Mouse (Mus musculus) CH12.LX (cell line): ENCODE results near the gene Slc22a5. TPM values are rescaled to one million over a fixed set of nuclear protein-coding genes. Genes with fewer than 3 reads are reported as not detected.

Experiments used
- DNase-seq: peaks from one replicate; pipeline ENCODE4 v3.0.0-alpha.2; 2013; ENCODE audit errors: extremely low read depth
- H3K27ac ChIP-seq: 2 replicates; pipeline ENCODE4 v1.5.1; 2012; ENCODE audit warnings: low read depth, mild to moderate bottlenecking, control low read depth, moderate library complexity; ENCODE audit not compliant: insufficient read depth
- H3K27me3 ChIP-seq: replicated peaks from 2 replicates; pipeline ENCODE3; 2012; ENCODE audit warnings: inconsistent platforms
- H3K36me3 ChIP-seq, 2 experiments: replicated peaks in 1 of 2; 2 replicates each; pipeline versions ENCODE3 to v1.6.1; 2012; ENCODE audit warnings: inconsistent platforms in 1 of 2, low read length in 1 of 2, mild to moderate bottlenecking in 1 of 2, mixed read lengths in 1 of 2, moderate library complexity in 1 of 2; ENCODE audit not compliant: control insufficient read depth in 1 of 2, insufficient read depth in 1 of 2
- H3K4me1 ChIP-seq, 2 experiments: 2 replicates each; pipeline ENCODE4 v1.6.1; 2012; ENCODE audit warnings: inconsistent platforms in 1 of 2, moderate library complexity in 1 of 2; ENCODE audit not compliant: insufficient read depth in 2 of 2, control insufficient read depth in 1 of 2
- H3K4me2 ChIP-seq: 2 replicates; pipeline ENCODE4 v1.6.1; 2012; ENCODE audit warnings: low read depth, mild to moderate bottlenecking, control low read depth; ENCODE audit not compliant: poor library complexity, insufficient read depth, severe bottlenecking
- H3K4me3 ChIP-seq, 3 experiments: fragments of 150-350 bp in 1 of 3; sonication (generic) in 1 of 3; replicated peaks in 1 of 3; 2 replicates each; pipeline versions ENCODE3 to v1.5.1; 2011 to 2012; ENCODE audit warnings: low read depth in 2 of 3, low read length in 2 of 3, mild to moderate bottlenecking in 2 of 3, moderate library complexity in 2 of 3, control low read depth in 1 of 3, improper control_type of control experiment in 1 of 3, inconsistent platforms in 1 of 3, mixed read lengths in 1 of 3; ENCODE audit not compliant: poor library complexity in 1 of 3
- H3K79me2 ChIP-seq: replicated peaks from 2 replicates; pipeline ENCODE4 v1.6.1; 2012; ENCODE audit warnings: mild to moderate bottlenecking, moderate library complexity; ENCODE audit not compliant: control insufficient read depth, poor library complexity, insufficient read depth, severe bottlenecking; ENCODE audit errors: extremely low read depth
- H3K9ac ChIP-seq: 2 replicates; pipeline ENCODE4 v1.6.1; 2012; ENCODE audit warnings: low read depth, mild to moderate bottlenecking, control low read depth, moderate library complexity; ENCODE audit not compliant: insufficient read depth
- H3K9me3 ChIP-seq: replicated peaks from 2 replicates; pipeline ENCODE3; 2012; ENCODE audit warnings: low read length, inconsistent platforms, mixed read lengths
- BHLHE40 ChIP-seq: IDR thresholded peaks from 2 replicates; pipeline ENCODE4 v1.6.1; 2011; ENCODE audit warnings: mild to moderate bottlenecking, low read depth, low read length, improper control_type of control experiment
- CHD1 ChIP-seq: IDR thresholded peaks from 2 replicates; pipeline ENCODE4 v1.6.1; 2012; ENCODE audit warnings: low read depth, low read length, improper control_type of control experiment, inconsistent platforms
- CHD2 ChIP-seq: IDR thresholded peaks from 2 replicates; pipeline ENCODE4 v1.6.1; 2011; ENCODE audit warnings: low read length, improper control_type of control experiment
- CTCF ChIP-seq, 2 experiments: IDR thresholded peaks in 1 of 2; conservative IDR thresholded peaks in 1 of 2; 2 replicates each; pipeline ENCODE4 v1.5.1; 2011 to 2012; ENCODE audit warnings: low read depth in 2 of 2, low read length in 2 of 2, improper control_type of control experiment in 1 of 2, inconsistent platforms in 1 of 2, mild to moderate bottlenecking in 1 of 2, moderate library complexity in 1 of 2
- E2F4 ChIP-seq: IDR thresholded peaks from 2 replicates; pipeline ENCODE4 v1.6.1; 2011; ENCODE audit warnings: low read depth, low read length, improper control_type of control experiment; ENCODE audit not compliant: insufficient replicate concordance
- ELF1 ChIP-seq: IDR thresholded peaks from 2 replicates; pipeline ENCODE4 v1.6.1; 2014; ENCODE audit warnings: low read depth, mild to moderate bottlenecking, inconsistent platforms, low read length, improper control_type of control experiment
- EP300 ChIP-seq: IDR thresholded peaks from 2 replicates; pipeline ENCODE4 v1.6.1; 2011; ENCODE audit warnings: low read length, improper control_type of control experiment
- ETS1 ChIP-seq: conservative IDR thresholded peaks from 2 replicates; pipeline ENCODE4 v1.6.1; 2012; ENCODE audit warnings: low read depth, mild to moderate bottlenecking, inconsistent platforms, low read length, improper control_type of control experiment, moderate library complexity
- GABPA ChIP-seq: IDR thresholded peaks from 2 replicates; pipeline ENCODE4 v1.6.1; 2012; ENCODE audit warnings: low read depth, low read length, improper control_type of control experiment, inconsistent platforms; ENCODE audit not compliant: insufficient replicate concordance
- HCFC1 ChIP-seq: IDR thresholded peaks from 2 replicates; pipeline ENCODE4 v1.6.1; 2012; ENCODE audit warnings: low read depth, mild to moderate bottlenecking, inconsistent platforms, low read length, improper control_type of control experiment
- IRF4 ChIP-seq: IDR thresholded peaks from 2 replicates; pipeline ENCODE4 v1.6.1; 2014; ENCODE audit warnings: low read depth, mild to moderate bottlenecking, inconsistent platforms, low read length, improper control_type of control experiment
- JUN ChIP-seq: IDR thresholded peaks from 2 replicates; pipeline ENCODE4 v1.6.1; 2011; ENCODE audit warnings: low read depth, mild to moderate bottlenecking, low read length, improper control_type of control experiment, moderate library complexity; ENCODE audit not compliant: insufficient read depth
- JUND ChIP-seq: conservative IDR thresholded peaks from 2 replicates; pipeline ENCODE4 v1.6.1; 2011; ENCODE audit warnings: low read depth, low read length, improper control_type of control experiment
- KAT2A ChIP-seq: IDR thresholded peaks from 2 replicates; pipeline ENCODE4 v1.6.1; 2012; ENCODE audit warnings: low read length, improper control_type of control experiment, inconsistent platforms; ENCODE audit not compliant: insufficient replicate concordance
- MAFK ChIP-seq: IDR thresholded peaks from 2 replicates; pipeline ENCODE4 v1.6.1; 2011; ENCODE audit warnings: low read length, improper control_type of control experiment; ENCODE audit not compliant: insufficient replicate concordance
- MAX ChIP-seq: IDR thresholded peaks from 2 replicates; pipeline ENCODE4 v1.6.1; 2011; ENCODE audit warnings: low read length, improper control_type of control experiment
- MAZ ChIP-seq: IDR thresholded peaks from 2 replicates; pipeline ENCODE4 v1.6.1; 2012; ENCODE audit warnings: low read depth, mild to moderate bottlenecking, inconsistent platforms, low read length, improper control_type of control experiment, moderate library complexity
- MEF2A ChIP-seq: IDR thresholded peaks from 2 replicates; pipeline ENCODE4 v1.6.1; 2014; ENCODE audit warnings: low read depth, mild to moderate bottlenecking, inconsistent platforms, low read length, improper control_type of control experiment, borderline replicate concordance
- MXI1 ChIP-seq: IDR thresholded peaks from 2 replicates; pipeline ENCODE4 v1.6.1; 2011; ENCODE audit warnings: mild to moderate bottlenecking, low read depth, low read length, improper control_type of control experiment
- MYC ChIP-seq: IDR thresholded peaks from 2 replicates; pipeline ENCODE4 v1.6.1; 2011; ENCODE audit warnings: low read depth, mild to moderate bottlenecking, improper control_type of control experiment, low read length
- NELFE ChIP-seq: IDR thresholded peaks from 2 replicates; pipeline ENCODE4 v1.6.1; 2011; ENCODE audit warnings: low read depth, low read length, improper control_type of control experiment
- NRF1 ChIP-seq: IDR thresholded peaks from 2 replicates; pipeline ENCODE4 v1.6.1; 2014; ENCODE audit warnings: low read depth, mild to moderate bottlenecking, inconsistent platforms, low read length, improper control_type of control experiment, moderate library complexity
- PAX5 ChIP-seq: IDR thresholded peaks from 2 replicates; pipeline ENCODE4 v1.6.1; 2012; ENCODE audit warnings: low read length, inconsistent platforms, mixed read lengths
- POLR2A ChIP-seq: IDR thresholded peaks from 2 replicates; pipeline ENCODE4 v1.6.1; 2011; ENCODE audit warnings: low read depth, mild to moderate bottlenecking, improper control_type of control experiment, low read length
- POLR2AphosphoS2 ChIP-seq: IDR thresholded peaks from 2 replicates; pipeline ENCODE4 v1.6.1; 2011; ENCODE audit warnings: low read depth, low read length, improper control_type of control experiment
- RAD21 ChIP-seq: IDR thresholded peaks from 2 replicates; pipeline ENCODE4 v1.6.1; 2011; ENCODE audit warnings: low read depth, mild to moderate bottlenecking, low read length, improper control_type of control experiment, moderate library complexity
- RCOR1 ChIP-seq: conservative IDR thresholded peaks from 2 replicates; pipeline ENCODE4 v1.6.1; 2012; ENCODE audit warnings: low read depth, mild to moderate bottlenecking, inconsistent platforms, low read length, improper control_type of control experiment
- SIN3A ChIP-seq: IDR thresholded peaks from 2 replicates; pipeline ENCODE4 v1.6.1; 2012; ENCODE audit warnings: low read length, improper control_type of control experiment, inconsistent platforms
- SMC3 ChIP-seq: IDR thresholded peaks from 2 replicates; pipeline ENCODE4 v1.6.1; 2011; ENCODE audit warnings: low read depth, low read length, improper control_type of control experiment
- TBP ChIP-seq: conservative IDR thresholded peaks from 2 replicates; pipeline ENCODE4 v1.6.1; 2011; ENCODE audit warnings: low read depth, low read length, improper control_type of control experiment
- TCF12 ChIP-seq: IDR thresholded peaks from 2 replicates; pipeline ENCODE4 v1.6.1; 2014; ENCODE audit warnings: low read depth, mild to moderate bottlenecking, inconsistent platforms, low read length, improper control_type of control experiment
- UBTF ChIP-seq: IDR thresholded peaks from 2 replicates; pipeline ENCODE4 v1.6.1; 2012; ENCODE audit warnings: low read depth, mild to moderate bottlenecking, inconsistent platforms, low read length, improper control_type of control experiment, moderate library complexity
- USF1 ChIP-seq: IDR thresholded peaks from 2 replicates; pipeline ENCODE4 v1.6.1; 2014; ENCODE audit warnings: low read depth, mild to moderate bottlenecking, inconsistent platforms, low read length, improper control_type of control experiment
- USF2 ChIP-seq: conservative IDR thresholded peaks from 2 replicates; pipeline ENCODE4 v1.6.1; 2011; ENCODE audit warnings: low read depth, low read length, improper control_type of control experiment
- ZC3H11A ChIP-seq: IDR thresholded peaks from 2 replicates; pipeline ENCODE4 v1.6.1; 2012; ENCODE audit warnings: low read depth, mild to moderate bottlenecking, inconsistent platforms, low read length, improper control_type of control experiment
- ZKSCAN1 ChIP-seq: IDR thresholded peaks from 2 replicates; pipeline ENCODE4 v1.6.1; 2012; ENCODE audit warnings: low read depth, inconsistent platforms, low read length, improper control_type of control experiment, borderline replicate concordance
- ZMIZ1 ChIP-seq: IDR thresholded peaks from 2 replicates; pipeline ENCODE4 v1.6.1; 2012; ENCODE audit warnings: low read depth, mild to moderate bottlenecking, inconsistent platforms, low read length, improper control_type of control experiment
- dilution Hi-C: fragments of 300-500 bp; cut with MboI; formaldehyde crosslinking; loops from 2 replicates; pipeline ENCODE4 v1.14.3; 2020; ENCODE audit warnings: low sequenced_read_pairs; ENCODE audit not compliant: extremely low pct_unique_long_range_greater_than_20kb, extremely low pct_ligation_motif_present
- in situ Hi-C: fragments of 300-500 bp; cut with MboI; formaldehyde crosslinking; loops from 3 replicates; pipeline ENCODE4 v1.14.3; 2019; ENCODE audit warnings: low sequenced_read_pairs, low pct_ligation_motif_present, low pct_unique_long_range_greater_than_20kb, mixed read lengths
- polyA plus RNA-seq: library from polyadenylated mRNA; unstranded; fragments of >175 nt; gene quantifications from 2 replicates; pipeline ENCODE4 v1.2.1, GENCODE M21; 2012; ENCODE audit warnings: low read depth; ENCODE audit not compliant: insufficient read length
- total RNA-seq, 2 experiments: library from RNA; depleted of rRNA; stranded (reverse); fragments of 300-350 nt in 1 of 2; fragments of >200 nt in 1 of 2; gene quantifications; 2 replicates each; pipeline ENCODE4 v1.2.3; 2012 to 2014

The Slc22a5 gene
- total RNA-seq (2012; rRNA removed) (5.3 and 6.7 TPM in 2 replicates), total RNA-seq (2014; rRNA removed) (6.2 and 6.4 TPM in 2 replicates), polyA plus RNA-seq (5.6 and 7.1 TPM in 2 replicates)

GRCm38 (mm10) chr11:53891505-53892451 is at the start of gene Slc22a5:
TSS of gene Slc22a5 (minus strand) at chr11:53891660.
- Histone ChIP-seq H3K27ac (peak within 1 kb of the TSS; percentile 58; the same call in 1 of the 2 replicates), H3K4me2 (peak within 1 kb of the TSS; percentile 81), H3K36me3 (peaks cover 0 to 2% of the 10 kb centered on the region in 2 experiments), H3K79me2 (no peaks in the 10 kb centered on the region), H3K9ac (peak within 1 kb of the TSS; percentile 62), H3K27me3 (no peaks in the 10 kb centered on the region), H3K9me3 (no peaks in the 10 kb centered on the region), H3K4me3 (peak within 1 kb of the TSS; percentile 60 to 69 (median 69)), H3K4me1 (peaks cover 4 to 32% of the 10 kb centered on the region in 2 experiments; a peak in 3 of 4 replicates)
- peak; percentile 100 for DNase-seq
- in situ Hi-C loops (no loop called here), dilution Hi-C loops (no loop called here)
- TF ChIP-seq MAZ (no peak; the same call in 1 of the 2 replicates), MYC (0 out of 2 replicates have a peak, but pooled peaks have one; percentile 36), ZKSCAN1 (no peak), POLR2AphosphoS2 (peak; percentile 81; the same call in 1 of the 2 replicates), USF1 (no peak), PAX5 (no peak), MAFK (no peak), CTCF (conservative IDR thresholded peaks at IDR 0.05 in 1 of 2, IDR thresholded peaks at IDR 0.05 in 1 of 2; ENCODE audit: low read depth in 2 of 2, low read length in 2 of 2) (peak in 1 of 2 experiments; percentile 36; a peak in 2 of 4 replicates), RAD21 (no peak), ELF1 (peak; percentile 95), ETS1 (0 out of 2 replicates have a peak, but pooled peaks have one; percentile 34), JUN (no peak), SMC3 (no peak), RCOR1 (no peak), MXI1 (peak; percentile 42; the same call in 1 of the 2 replicates), E2F4 (no peak), SIN3A (peak; percentile 82), JUND (no peak), NRF1 (peak; percentile 99), ZMIZ1 (peak; percentile 65; the same call in 1 of the 2 replicates), ZC3H11A (no peak), IRF4 (peak; percentile 44; the same call in 1 of the 2 replicates), MEF2A (peak; percentile 10; the same call in 1 of the 2 replicates), TBP (peak; percentile 73; the same call in 1 of the 2 replicates), CHD2 (no peak), UBTF (no peak), MAX (peak; percentile 37), USF2 (no peak), CHD1 (peak; percentile 89), NELFE (peak; percentile 90), KAT2A (no peak), HCFC1 (peak; percentile 69; the same call in 1 of the 2 replicates), POLR2A (peak; percentile 84), GABPA (no peak), TCF12 (peak; percentile 57), BHLHE40 (peak; percentile 93), EP300 (no peak)
